Mouse (Mus musculus) thymus, postnatal 10 days (tissue): ENCODE results near the gene Batf3.

Experiments
- DNase-seq, 2 experiments: peaks; one replicate each; pipeline ENCODE4 v3.0.0; 2021; ENCODE audit warnings: low spot score in 2 of 2

The Batf3 gene

GRCm38 (mm10) chr1:191097802-191098747 lies at the start of gene Batf3:
Gene Batf3 (plus strand): TSS chr1:191097847.
- DNase-seq = peak in 1 of 2 experiments; percentile 29

- DNase-seq = no peak
Observed at GRCm38 (mm10) chr1:191053555-191053954, 44.1 kb upstream of the Batf3 start.

GRCm38 (mm10) chr1:191054870-191055532 lies 42.6 kb upstream of the Batf3 start:
- no peak for DNase-seq

GRCm38 (mm10) chr1:191055533-191055873 lies 42.1 kb upstream of the Batf3 start:
- DNase-seq = no peak

- DNase-seq = no peak
Observed at GRCm38 (mm10) chr1:191057461-191057860, 40.2 kb upstream of the Batf3 start.

- no peak for DNase-seq
Observed at GRCm38 (mm10) chr1:191062241-191062780, 35.3 kb upstream of the Batf3 start.

- peak; percentile 82 to 92 for DNase-seq
Observed at GRCm38 (mm10) chr1:191062781-191063485, 34.7 kb upstream of the Batf3 start, which contains the start of the genes Tatdn3 and Nsl1. Gene Tatdn3 (minus strand): TSS chr1:191062932. Gene Nsl1 (plus strand): TSS chr1:191063012.

GRCm38 (mm10) chr1:191063700-191064099 lies 33.9 kb upstream of the Batf3 start:
- DNase-seq = no peak

- DNase-seq = no peak
Observed at GRCm38 (mm10) chr1:191064535-191064934, 33.1 kb upstream of the Batf3 start.

- DNase-seq = no peak
Observed at GRCm38 (mm10) chr1:191065188-191065587, 32.5 kb upstream of the Batf3 start.

GRCm38 (mm10) chr1:191068377-191068776 lies 29.3 kb upstream of the Batf3 start:
- no peak for DNase-seq

GRCm38 (mm10) chr1:191070259-191070658 lies 27.4 kb upstream of the Batf3 start:
- no peak for DNase-seq

GRCm38 (mm10) chr1:191071613-191072012 lies 26.0 kb upstream of the Batf3 start:
- DNase-seq = no peak

- no peak for DNase-seq
Observed at GRCm38 (mm10) chr1:191072329-191072913, 25.2 kb upstream of the Batf3 start.

- DNase-seq = no peak
Observed at GRCm38 (mm10) chr1:191073001-191073400, 24.6 kb upstream of the Batf3 start.

GRCm38 (mm10) chr1:191073486-191073885 lies 24.2 kb upstream of the Batf3 start:
- DNase-seq = no peak

- DNase-seq = no peak
Observed at GRCm38 (mm10) chr1:191075199-191075883, 22.3 kb upstream of the Batf3 start.

- no peak for DNase-seq
Observed at GRCm38 (mm10) chr1:191083230-191083629, 14.4 kb upstream of the Batf3 start.

GRCm38 (mm10) chr1:191084951-191085559 lies 12.6 kb upstream of the Batf3 start:
- peak; percentile 16 to 61 for DNase-seq

- no peak for DNase-seq
Observed at GRCm38 (mm10) chr1:191085597-191085996, 12.1 kb upstream of the Batf3 start.
